Mouse (Mus musculus) kidney, embryonic 14.5 days (tissue): ENCODE measurements around the gene Trim23. TPM values are rescaled to one million over a fixed set of nuclear protein-coding genes. Genes with fewer than 3 reads are reported as not detected.

Experiments
- ATAC-seq: fragments of 200-750 bp; cut with Nextera tagmentation; 2 replicates; pipeline ENCODE4 v1.8.0; 2017; ENCODE audit warnings: moderate number of reproducible peaks, mild to moderate bottlenecking, moderate TSS enrichment, moderate library complexity; ENCODE audit not compliant: low FRiP score, low TSS enrichment
- H3K27ac ChIP-seq: fragments of 300-500 bp; sonication (generic); 2 replicates; pipeline ENCODE4 v1.5.1; 2014; ENCODE audit warnings: low read depth, mild to moderate bottlenecking, low read length, moderate library complexity, mixed read lengths
- H3K27me3 ChIP-seq: fragments of 300-500 bp; sonication (generic); 2 replicates; pipeline ENCODE4 v1.6.1; 2014; ENCODE audit warnings: mild to moderate bottlenecking, low read length; ENCODE audit not compliant: control insufficient read depth, insufficient read depth
- H3K36me3 ChIP-seq: fragments of 300-500 bp; sonication (generic); 2 replicates; pipeline ENCODE4 v1.6.1; 2014; ENCODE audit warnings: low read length, mixed read lengths; ENCODE audit not compliant: control insufficient read depth, insufficient read depth
- H3K4me1 ChIP-seq: fragments of 300-500 bp; sonication (generic); 2 replicates; pipeline ENCODE4 v1.6.1; 2014; ENCODE audit warnings: low read length, mixed read lengths; ENCODE audit not compliant: control insufficient read depth, insufficient read depth
- H3K4me2 ChIP-seq: fragments of 300-500 bp; sonication (generic); replicated peaks from 2 replicates; pipeline ENCODE4 v1.6.1; 2014; ENCODE audit warnings: low read depth, mild to moderate bottlenecking, low read length
- H3K4me3 ChIP-seq: fragments of 300-500 bp; sonication (generic); 2 replicates; pipeline ENCODE4 v1.5.1; 2014; ENCODE audit warnings: mild to moderate bottlenecking, low read length
- H3K9ac ChIP-seq: fragments of 300-500 bp; sonication (generic); 2 replicates; pipeline ENCODE4 v1.6.1; 2014; ENCODE audit warnings: low read depth, mild to moderate bottlenecking, low read length, moderate library complexity
- H3K9me3 ChIP-seq: fragments of 300-500 bp; sonication (generic); 2 replicates; pipeline ENCODE4 v1.6.1; 2016; ENCODE audit warnings: low read length; ENCODE audit not compliant: control insufficient read depth
- WGBS: fragments of 180-500 bp; shearing (Covaris S2); extraction: QIAGEN DNeasy Blood & Tissue Kit; methylation state at CpG from one replicate; pipeline ENCODE4 v1.1.7; 2014; 5-methylcytosine and 5-hydroxymethylcytosine counted together
- polyA plus RNA-seq: library from polyadenylated mRNA; unstranded; fragments of >200 nt; fragmentation: Nextera tagmentation; extraction: Ambion mirVana; gene quantifications from 2 replicates; pipeline ENCODE4 v1.2.1, GENCODE M21; 2014

The Trim23 gene
- polyA plus RNA-seq, 1 experiment from 2014 or later = 23.1 TPM

GRCm38 (mm10) chr13:104227478-104227877 is 48.9 kb downstream of the Trim23 start:
- Histone ChIP-seq H3K9me3 (no peaks in the 10 kb centered on the region), H3K4me3 (peak overlapping the region; percentile 83), H3K9ac (peak overlapping the region; percentile 85), H3K4me2 (peak overlapping the region; percentile 73), H3K36me3 (no peaks in the 10 kb centered on the region), H3K27me3 (no peaks in the 10 kb centered on the region), H3K27ac (no peak overlapping the region), H3K4me1 (peaks cover 9% of the 10 kb centered on the region)
- no peak for ATAC-seq
- 62% methylated on average over 3 of the region's 3 CpGs for WGBS

GRCm38 (mm10) chr13:104228384-104229066 is 49.9 kb downstream of the Trim23 start, which contains the start of the genes Cenpk and Ppwd1:
Gene Cenpk (plus strand): TSS chr13:104228611.
Gene Ppwd1 (minus strand): TSS chr13:104228843.
- H3K4me1 ChIP-seq = peaks cover 9% of the 10 kb centered on the region
- H3K4me2 ChIP-seq = peak within 1 kb of the TSS; percentile 73
- ATAC-seq = peak; percentile 100
- peaks cover 3% of the 10 kb centered on the region; the same call in 1 of the 2 replicates for H3K36me3 ChIP-seq
- H3K27ac ChIP-seq = peak within 1 kb of the TSS; percentile 81
- peak within 1 kb of the TSS; percentile 85 for H3K9ac ChIP-seq
- WGBS = under 1% methylated on average over 55 of the region's 55 CpGs
- peak within 1 kb of the TSS; percentile 83 for H3K4me3 ChIP-seq
- H3K9me3 ChIP-seq = no peaks in the 10 kb centered on the region
- H3K27me3 ChIP-seq = no peaks in the 10 kb centered on the region

- Histone ChIP-seq H3K27ac (no peak overlapping the region), H3K36me3 (peaks cover 3% of the 10 kb centered on the region; the same call in 1 of the 2 replicates), H3K9me3 (no peaks in the 10 kb centered on the region), H3K4me1 (peaks cover 9% of the 10 kb centered on the region), H3K4me2 (peak overlapping the region; percentile 73), H3K4me3 (peak overlapping the region; percentile 83), H3K27me3 (no peaks in the 10 kb centered on the region), H3K9ac (peak overlapping the region; percentile 85)
- 5% methylated on average over 15 of the region's 15 CpGs for WGBS
- peak; percentile 56; the same call in 1 of the 2 replicates for ATAC-seq
Measured at GRCm38 (mm10) chr13:104229181-104229580, 50.6 kb downstream of the Trim23 start.

Other genes starting within 250 kb of the Trim23 start
- gene Nln, start 69.2 kb upstream of the Trim23 start, polyA plus RNA-seq = 13.9 and 21.5 TPM in 2 replicates
- gene Sgtb, start 69.1 kb upstream of the Trim23 start, polyA plus RNA-seq = 3.2 and 6.1 TPM in 2 replicates
- 65.4 and 65.5 TPM in 2 replicates for gene Trappc13, start 328 bp upstream of the Trim23 start, polyA plus RNA-seq
- 80.3 and 123 TPM in 2 replicates for gene Cenpk, start 49.8 kb downstream of the Trim23 start, polyA plus RNA-seq
- 19.5 and 21.9 TPM in 2 replicates for gene Ppwd1, start 50.0 kb downstream of the Trim23 start, polyA plus RNA-seq
- 2.8 and 4.8 TPM in 2 replicates for gene Adamts6, start 109.0 kb downstream of the Trim23 start, polyA plus RNA-seq